Mouse (Mus musculus) kidney, adult 2 months (tissue): ENCODE measurements around the gene Rnaseh2b.

Experiments
- CTCF ChIP-seq: fragments of 200-500 bp; conservative IDR thresholded peaks from 2 replicates; pipeline ENCODE4 v1.5.1; 2011; ENCODE audit warnings: low read depth, mild to moderate bottlenecking, control low read depth, low read length, moderate library complexity, mixed read lengths; ENCODE audit not compliant: insufficient read depth, insufficient read length
- POLR2A ChIP-seq: fragments of 200-500 bp; IDR thresholded peaks from one replicate; pipeline ENCODE4 v1.6.1; 2011; ENCODE audit warnings: low read depth, low read length, control low read depth

DNA sequence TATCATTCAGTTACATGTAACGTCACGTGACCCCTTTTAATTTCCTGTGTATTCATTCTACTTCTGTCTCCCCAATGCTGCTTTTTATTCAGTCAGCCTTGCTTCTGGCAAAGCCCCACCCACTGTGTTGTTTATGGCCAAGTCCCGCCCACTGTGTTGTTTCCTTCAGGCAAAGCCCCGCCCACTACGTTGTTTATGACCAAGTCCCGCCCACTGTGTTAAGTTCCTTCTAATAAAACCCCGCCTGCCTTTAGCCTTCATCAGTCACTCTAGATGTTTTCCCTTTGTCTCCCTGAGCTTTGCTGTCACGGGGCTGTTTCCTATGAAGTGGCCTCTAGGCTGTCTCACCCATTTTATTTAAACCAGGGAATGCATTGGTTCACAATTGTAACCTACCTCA lies 38.0 kb upstream of the Rnaseh2b start:
- no peak for TF ChIP-seq CTCF
- TF ChIP-seq POLR2A: no peak
